Mouse (Mus musculus): Measurements from ENCODE around the gene Arhgdig. TPM values are rescaled to one million over a fixed set of nuclear protein-coding genes. Genes with fewer than 3 reads are reported as not detected.

Arhgdig gene
- 132 and 140 TPM in 2 replicates for polyA plus RNA-seq (2012; rRNA removed)

- DNase-seq (ENCODE audit: extremely low spot score in 1 of 2, low spot score in 1 of 2) = no peak
Observed at GRCm38 (mm10) chr17:26207686-26208085, at the start of gene Arhgdig. Arhgdig (minus strand) TSS chr17:26207786.

- no peak for DNase-seq (ENCODE audit: extremely low spot score in 1 of 2, low spot score in 1 of 2)
Observed at GRCm38 (mm10) chr17:26255313-26255712, 47.7 kb upstream of the Arhgdig start.

GRCm38 (mm10) chr17:26253399-26253798 is 45.8 kb upstream of the Arhgdig start:
- no peak for DNase-seq (ENCODE audit: extremely low spot score in 1 of 2, low spot score in 1 of 2)

- peak; percentile 92 to 98 for DNase-seq (ENCODE audit: extremely low spot score in 1 of 2, low spot score in 1 of 2)
Observed at GRCm38 (mm10) chr17:26252539-26253251, 45.1 kb upstream of the Arhgdig start, which contains the start of gene Luc7l. Luc7l (plus strand) TSS chr17:26252896.

- no peak for DNase-seq (ENCODE audit: extremely low spot score in 1 of 2, low spot score in 1 of 2)
Observed at GRCm38 (mm10) chr17:26251886-26252538, 44.4 kb upstream of the Arhgdig start.

- DNase-seq (ENCODE audit: extremely low spot score in 1 of 2, low spot score in 1 of 2) = peak; percentile 88 to 92
Observed at GRCm38 (mm10) chr17:26244101-26244841, 36.7 kb upstream of the Arhgdig start, which contains the start of gene Fam234a. Fam234a (minus strand) TSS chr17:26244242.

GRCm38 (mm10) chr17:26243471-26244100 is 36.0 kb upstream of the Arhgdig start:
- DNase-seq (ENCODE audit: extremely low spot score in 1 of 2, low spot score in 1 of 2) = peak in 1 of 2 experiments; percentile 63

GRCm38 (mm10) chr17:26240990-26241389 is 33.4 kb upstream of the Arhgdig start:
- peak in 1 of 2 experiments; percentile 38 for DNase-seq (ENCODE audit: extremely low spot score in 1 of 2, low spot score in 1 of 2)

- DNase-seq (ENCODE audit: extremely low spot score in 1 of 2, low spot score in 1 of 2) = no peak
Observed at GRCm38 (mm10) chr17:26240120-26240790, 32.7 kb upstream of the Arhgdig start.

- DNase-seq (ENCODE audit: extremely low spot score in 1 of 2, low spot score in 1 of 2) = no peak
Observed at GRCm38 (mm10) chr17:26239551-26239950, 32.0 kb upstream of the Arhgdig start.

GRCm38 (mm10) chr17:26237667-26238066 is 30.1 kb upstream of the Arhgdig start:
- DNase-seq (ENCODE audit: extremely low spot score in 1 of 2, low spot score in 1 of 2) = no peak

- no peak for DNase-seq (ENCODE audit: extremely low spot score in 1 of 2, low spot score in 1 of 2)
Observed at GRCm38 (mm10) chr17:26235077-26235815, 27.7 kb upstream of the Arhgdig start.

- DNase-seq (ENCODE audit: extremely low spot score in 1 of 2, low spot score in 1 of 2) = no peak
Observed at GRCm38 (mm10) chr17:26234386-26234785, 26.8 kb upstream of the Arhgdig start.

- no peak for DNase-seq (ENCODE audit: extremely low spot score in 1 of 2, low spot score in 1 of 2)
Observed at GRCm38 (mm10) chr17:26232863-26233262, 25.3 kb upstream of the Arhgdig start.

GRCm38 (mm10) chr17:26231156-26231555 is 23.6 kb upstream of the Arhgdig start:
- no peak for DNase-seq (ENCODE audit: extremely low spot score in 1 of 2, low spot score in 1 of 2)

- no peak for DNase-seq (ENCODE audit: extremely low spot score in 1 of 2, low spot score in 1 of 2)
Observed at GRCm38 (mm10) chr17:26229776-26230175, 22.2 kb upstream of the Arhgdig start.

- no peak for DNase-seq (ENCODE audit: extremely low spot score in 1 of 2, low spot score in 1 of 2)
Observed at GRCm38 (mm10) chr17:26225150-26225549, 17.6 kb upstream of the Arhgdig start.

GRCm38 (mm10) chr17:26221508-26221907 is 13.9 kb upstream of the Arhgdig start:
- DNase-seq (ENCODE audit: extremely low spot score in 1 of 2, low spot score in 1 of 2) = no peak

GRCm38 (mm10) chr17:26212681-26213080 is 5.1 kb upstream of the Arhgdig start:
- no peak for DNase-seq (ENCODE audit: extremely low spot score in 1 of 2, low spot score in 1 of 2)

All from frontal cortex, adult 2 months (tissue).